Mouse (Mus musculus): ENCODE measurements at regions not wholly inside any gene's neighbourhood (a gene's known extent, or its start where the extent isn't known, plus 50 kb on each side); places are given as distances from the start of the nearest gene placed in this dataset.

- Histone ChIP-seq H3K9ac (ENCODE audit: low read depth, low read length) (no peak overlapping the region), H3K36me3 (ENCODE audit: control insufficient read depth, insufficient read depth, low read length) (no peaks in the 10 kb centered on the region), H3K4me3 (ENCODE audit: low read depth, low read length) (no peak overlapping the region), H3K27me3 (replicated peaks; ENCODE audit: control insufficient read depth, insufficient read depth, low read length) (no peaks in the 10 kb centered on the region), H3K9me3 (ENCODE audit: control insufficient read depth, low read length) (no peaks in the 10 kb centered on the region), H3K4me2 (no peak overlapping the region), H3K27ac (ENCODE audit: low read depth, low read length) (no peak overlapping the region), H3K4me1 (replicated peaks; ENCODE audit: control insufficient read depth, insufficient read depth, low read length) (no peaks in the 10 kb centered on the region)
- DNase-seq (ENCODE audit: low spot score) (no peak), ATAC-seq (replicated peaks; ENCODE audit: low FRiP score) (no peak)
- 85% methylated on average over 5 of the region's 5 CpGs for WGBS
These were observed 387.1 kb downstream of the Nedd1 start for GRCm38 (mm10) chr10:92335141-92335540.

GRCm38 (mm10) chr10:92333869-92334268 lies 388.4 kb downstream of the Nedd1 start:
- Histone ChIP-seq H3K27me3 (replicated peaks; ENCODE audit: control insufficient read depth, insufficient read depth, low read length) (no peaks in the 10 kb centered on the region), H3K4me2 (no peak overlapping the region), H3K9ac (ENCODE audit: low read depth, low read length) (no peak overlapping the region), H3K36me3 (ENCODE audit: control insufficient read depth, insufficient read depth, low read length) (no peaks in the 10 kb centered on the region), H3K9me3 (ENCODE audit: control insufficient read depth, low read length) (no peaks in the 10 kb centered on the region), H3K4me3 (ENCODE audit: low read depth, low read length) (no peak overlapping the region), H3K27ac (ENCODE audit: low read depth, low read length) (no peak overlapping the region), H3K4me1 (replicated peaks; ENCODE audit: control insufficient read depth, insufficient read depth, low read length) (no peaks in the 10 kb centered on the region)
- 54% methylated on average over 6 of the region's 6 CpGs for WGBS
- ATAC-seq (replicated peaks; ENCODE audit: low FRiP score) (0 out of 2 replicates have a peak, but pooled peaks have one; percentile 12), DNase-seq (ENCODE audit: low spot score) (no peak)

- no peaks in the 10 kb centered on the region for H3K9me3 ChIP-seq (ENCODE audit: control insufficient read depth, low read length)
- DNase-seq (ENCODE audit: low spot score) (no peak), ATAC-seq (replicated peaks; ENCODE audit: low FRiP score) (no peak; the same call in 1 of the 2 replicates)
- H3K4me3 ChIP-seq (ENCODE audit: low read depth, low read length), result no peak overlapping the region
- no peak overlapping the region for H3K4me2 ChIP-seq
- no peaks in the 10 kb centered on the region for H3K4me1 ChIP-seq (replicated peaks; ENCODE audit: control insufficient read depth, insufficient read depth, low read length)
- no peaks in the 10 kb centered on the region for H3K36me3 ChIP-seq (ENCODE audit: control insufficient read depth, insufficient read depth, low read length)
- H3K27ac ChIP-seq (ENCODE audit: low read depth, low read length), result no peak overlapping the region
- no peaks in the 10 kb centered on the region for H3K27me3 ChIP-seq (replicated peaks; ENCODE audit: control insufficient read depth, insufficient read depth, low read length)
- WGBS, result 24% methylated on average over 3 of the region's 3 CpGs
- H3K9ac ChIP-seq (ENCODE audit: low read depth, low read length), result no peak overlapping the region
These were observed 389.0 kb downstream of the Nedd1 start for GRCm38 (mm10) chr10:92333042-92333774.

GRCm38 (mm10) chr10:92330150-92330549 lies 392.1 kb downstream of the Nedd1 start:
- WGBS, result 73% methylated on average over 10 of the region's 10 CpGs
- ATAC-seq (replicated peaks; ENCODE audit: low FRiP score) (no peak), DNase-seq (ENCODE audit: low spot score) (no peak)
- Histone ChIP-seq H3K9me3 (ENCODE audit: control insufficient read depth, low read length) (no peaks in the 10 kb centered on the region), H3K4me3 (ENCODE audit: low read depth, low read length) (no peak overlapping the region), H3K27me3 (replicated peaks; ENCODE audit: control insufficient read depth, insufficient read depth, low read length) (no peaks in the 10 kb centered on the region), H3K9ac (ENCODE audit: low read depth, low read length) (no peak overlapping the region), H3K36me3 (ENCODE audit: control insufficient read depth, insufficient read depth, low read length) (no peaks in the 10 kb centered on the region), H3K27ac (ENCODE audit: low read depth, low read length) (no peak overlapping the region), H3K4me1 (replicated peaks; ENCODE audit: control insufficient read depth, insufficient read depth, low read length) (no peaks in the 10 kb centered on the region), H3K4me2 (no peak overlapping the region)

- no peak overlapping the region for H3K9ac ChIP-seq (ENCODE audit: low read depth, low read length)
- H3K27ac ChIP-seq (ENCODE audit: low read depth, low read length), result no peak overlapping the region
- no peaks in the 10 kb centered on the region for H3K36me3 ChIP-seq (ENCODE audit: control insufficient read depth, insufficient read depth, low read length)
- no peak for ATAC-seq (replicated peaks; ENCODE audit: low FRiP score)
- H3K4me3 ChIP-seq (ENCODE audit: low read depth, low read length), result no peak overlapping the region
- H3K27me3 ChIP-seq (replicated peaks; ENCODE audit: control insufficient read depth, insufficient read depth, low read length), result no peaks in the 10 kb centered on the region
- WGBS, result 77% methylated on average over 1 of the region's 1 CpGs
- H3K4me1 ChIP-seq (replicated peaks; ENCODE audit: control insufficient read depth, insufficient read depth, low read length), result no peaks in the 10 kb centered on the region
- no peak for DNase-seq (ENCODE audit: low spot score)
- no peaks in the 10 kb centered on the region for H3K9me3 ChIP-seq (ENCODE audit: control insufficient read depth, low read length)
- H3K4me2 ChIP-seq, result no peak overlapping the region
These were observed 392.6 kb downstream of the Nedd1 start for GRCm38 (mm10) chr10:92329661-92330060.

GRCm38 (mm10) chr10:92325284-92325989 lies 396.8 kb downstream of the Nedd1 start:
- H3K27ac ChIP-seq (ENCODE audit: low read depth, low read length), result no peak overlapping the region
- H3K27me3 ChIP-seq (replicated peaks; ENCODE audit: control insufficient read depth, insufficient read depth, low read length), result no peaks in the 10 kb centered on the region
- H3K36me3 ChIP-seq (ENCODE audit: control insufficient read depth, insufficient read depth, low read length), result no peaks in the 10 kb centered on the region
- H3K9ac ChIP-seq (ENCODE audit: low read depth, low read length), result no peak overlapping the region
- no peak for DNase-seq (ENCODE audit: low spot score)
- WGBS, result 50% methylated on average over 4 of the region's 4 CpGs
- no peaks in the 10 kb centered on the region for H3K4me1 ChIP-seq (replicated peaks; ENCODE audit: control insufficient read depth, insufficient read depth, low read length)
- no peaks in the 10 kb centered on the region for H3K9me3 ChIP-seq (ENCODE audit: control insufficient read depth, low read length)
- no peak overlapping the region for H3K4me2 ChIP-seq
- no peak overlapping the region for H3K4me3 ChIP-seq (ENCODE audit: low read depth, low read length)
- ATAC-seq (replicated peaks; ENCODE audit: low FRiP score), result no peak

GRCm38 (mm10) chr10:92314606-92315005 lies 407.6 kb downstream of the Nedd1 start:
- no peaks in the 10 kb centered on the region for H3K4me1 ChIP-seq (replicated peaks; ENCODE audit: control insufficient read depth, insufficient read depth, low read length)
- H3K4me3 ChIP-seq (ENCODE audit: low read depth, low read length), result no peak overlapping the region
- H3K27ac ChIP-seq (ENCODE audit: low read depth, low read length), result no peak overlapping the region
- H3K9ac ChIP-seq (ENCODE audit: low read depth, low read length), result no peak overlapping the region
- H3K27me3 ChIP-seq (replicated peaks; ENCODE audit: control insufficient read depth, insufficient read depth, low read length), result no peaks in the 10 kb centered on the region
- H3K36me3 ChIP-seq (ENCODE audit: control insufficient read depth, insufficient read depth, low read length), result no peaks in the 10 kb centered on the region
- H3K9me3 ChIP-seq (ENCODE audit: control insufficient read depth, low read length), result no peaks in the 10 kb centered on the region
- no peak overlapping the region for H3K4me2 ChIP-seq
- DNase-seq (ENCODE audit: low spot score), result no peak
- no peak for ATAC-seq (replicated peaks; ENCODE audit: low FRiP score)
- 32% methylated on average over 3 of the region's 3 CpGs for WGBS

GRCm38 (mm10) chr10:92312278-92312677 lies 409.9 kb downstream of the Nedd1 start:
- ATAC-seq (replicated peaks; ENCODE audit: low FRiP score) (no peak), DNase-seq (ENCODE audit: low spot score) (no peak)
- H3K4me2 ChIP-seq, result no peak overlapping the region
- H3K27ac ChIP-seq (ENCODE audit: low read depth, low read length), result no peak overlapping the region
- no peaks in the 10 kb centered on the region for H3K9me3 ChIP-seq (ENCODE audit: control insufficient read depth, low read length)
- H3K4me1 ChIP-seq (replicated peaks; ENCODE audit: control insufficient read depth, insufficient read depth, low read length), result no peaks in the 10 kb centered on the region
- H3K9ac ChIP-seq (ENCODE audit: low read depth, low read length), result no peak overlapping the region
- no peaks in the 10 kb centered on the region for H3K27me3 ChIP-seq (replicated peaks; ENCODE audit: control insufficient read depth, insufficient read depth, low read length)
- WGBS, result 70% methylated on average over 6 of the region's 6 CpGs
- H3K4me3 ChIP-seq (ENCODE audit: low read depth, low read length), result no peak overlapping the region
- H3K36me3 ChIP-seq (ENCODE audit: control insufficient read depth, insufficient read depth, low read length), result no peaks in the 10 kb centered on the region

- H3K4me3 ChIP-seq (ENCODE audit: low read depth, low read length), result no peak overlapping the region
- H3K4me2 ChIP-seq, result no peak overlapping the region
- no peaks in the 10 kb centered on the region for H3K9me3 ChIP-seq (ENCODE audit: control insufficient read depth, low read length)
- H3K4me1 ChIP-seq (replicated peaks; ENCODE audit: control insufficient read depth, insufficient read depth, low read length), result no peaks in the 10 kb centered on the region
- H3K27me3 ChIP-seq (replicated peaks; ENCODE audit: control insufficient read depth, insufficient read depth, low read length), result no peaks in the 10 kb centered on the region
- H3K27ac ChIP-seq (ENCODE audit: low read depth, low read length), result no peak overlapping the region
- no peaks in the 10 kb centered on the region for H3K36me3 ChIP-seq (ENCODE audit: control insufficient read depth, insufficient read depth, low read length)
- DNase-seq (ENCODE audit: low spot score), result no peak
- H3K9ac ChIP-seq (ENCODE audit: low read depth, low read length), result no peak overlapping the region
- ATAC-seq (replicated peaks; ENCODE audit: low FRiP score), result no peak
- 72% methylated on average over 3 of the region's 3 CpGs for WGBS
These were observed 413.6 kb downstream of the Nedd1 start for GRCm38 (mm10) chr10:92308643-92309042.
